Mouse (Mus musculus): Measurements from ENCODE around the gene Trim17.

The Trim17 gene

DNA sequence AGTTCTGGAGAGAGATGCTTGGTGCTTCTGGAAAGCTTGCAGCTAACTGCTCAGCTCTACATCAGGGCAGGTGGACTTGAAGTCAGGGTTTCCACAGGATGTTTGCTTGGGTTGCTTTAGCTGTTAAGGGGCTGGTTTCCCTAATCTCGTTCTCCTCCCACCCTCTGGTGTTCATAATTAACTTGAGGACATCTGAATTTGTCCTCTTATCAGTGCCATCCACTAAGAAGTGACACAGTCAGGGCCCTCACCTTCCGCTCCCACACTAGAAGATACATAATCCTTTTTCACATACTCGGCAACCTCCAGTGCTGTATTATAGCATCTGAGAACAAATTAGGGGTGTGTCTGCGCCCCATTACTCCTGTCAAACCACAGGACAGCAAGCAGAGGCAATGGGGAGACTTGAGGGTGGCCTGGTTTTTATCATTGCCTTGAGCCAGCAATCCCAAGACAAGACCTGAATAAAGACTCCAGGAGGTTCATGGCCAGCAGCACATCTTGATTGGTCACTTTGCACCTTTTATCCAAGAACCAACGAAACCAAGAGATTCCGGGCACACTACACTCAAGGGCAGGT, 38.7 kb downstream of the Trim17 start:
- in situ Hi-C loops (cut with MseI, MboI) = no loop called here

GRCm38 (mm10) chr11:58994337-58994826, 39.9 kb downstream of the Trim17 start:
- in situ Hi-C loops (cut with MseI, MboI) = no loop called here

GRCm38 (mm10) chr11:58995061-58995806, 40.7 kb downstream of the Trim17 start:
- in situ Hi-C loops (cut with MseI, MboI) = no loop called here

- in situ Hi-C loops (cut with MseI, MboI) = no loop called here
These were observed 41.4 kb downstream of the Trim17 start for GRCm38 (mm10) chr11:58995807-58996370.

DNA sequence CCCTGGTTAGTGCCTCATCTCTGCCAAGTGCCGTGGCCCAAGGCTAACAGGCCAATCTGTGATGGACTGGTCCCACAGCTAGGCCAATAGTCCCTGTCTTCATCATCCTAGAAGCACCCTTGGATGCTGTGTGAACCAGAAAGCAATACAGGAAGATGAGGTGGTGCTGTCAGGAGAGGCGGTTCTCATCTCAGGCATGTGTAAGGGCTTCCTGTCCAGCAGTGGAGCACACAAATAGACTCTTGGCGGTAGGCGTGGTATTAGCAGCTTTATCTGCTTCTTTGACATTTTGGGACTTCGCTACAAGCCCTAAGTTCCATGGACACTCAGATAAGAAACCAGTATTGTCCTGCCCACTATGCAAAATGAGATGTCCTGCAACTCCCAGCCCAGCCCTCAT, 43.1 kb downstream of the Trim17 start:
- in situ Hi-C loops (cut with MseI, MboI) = no loop called here

- in situ Hi-C loops (cut with MseI, MboI) = no loop called here
These were observed 44.7 kb downstream of the Trim17 start for GRCm38 (mm10) chr11:58999158-58999557.

GRCm38 (mm10) chr11:58999830-59000229, 45.3 kb downstream of the Trim17 start:
- in situ Hi-C loops (cut with MseI, MboI) = no loop called here

DNA sequence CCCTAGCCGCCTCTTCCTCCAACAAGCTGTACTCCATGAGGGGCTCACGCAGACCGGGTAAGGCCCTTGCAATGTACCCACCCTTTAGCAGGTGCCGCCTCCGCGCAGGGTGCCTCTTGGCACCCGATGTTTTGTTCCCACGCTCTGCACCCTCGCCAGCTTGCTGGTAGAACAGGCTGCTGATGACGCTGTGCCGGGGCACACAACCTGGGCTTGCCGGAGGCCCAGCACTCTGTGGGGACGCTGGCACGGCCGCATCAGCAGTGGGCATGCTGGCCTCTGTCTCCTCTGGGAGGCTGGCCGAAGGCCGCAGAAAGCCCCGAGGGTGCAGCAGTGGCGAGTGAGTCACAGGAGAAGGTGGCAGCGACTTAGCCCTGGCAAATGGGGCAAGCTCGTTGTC, 46.1 kb downstream of the Trim17 start:
- in situ Hi-C loops (cut with MseI, MboI) = no loop called here

GRCm38 (mm10) chr11:59002327-59003079, 48.0 kb downstream of the Trim17 start:
- in situ Hi-C loops (cut with MseI, MboI) = no loop called here

- in situ Hi-C loops (cut with MseI, MboI) = no loop called here
These were observed 60.6 kb downstream of the Trim17 start for GRCm38 (mm10) chr11:59015052-59015451.
